Mouse (Mus musculus): ENCODE results near the gene Rtl6.

DNA sequence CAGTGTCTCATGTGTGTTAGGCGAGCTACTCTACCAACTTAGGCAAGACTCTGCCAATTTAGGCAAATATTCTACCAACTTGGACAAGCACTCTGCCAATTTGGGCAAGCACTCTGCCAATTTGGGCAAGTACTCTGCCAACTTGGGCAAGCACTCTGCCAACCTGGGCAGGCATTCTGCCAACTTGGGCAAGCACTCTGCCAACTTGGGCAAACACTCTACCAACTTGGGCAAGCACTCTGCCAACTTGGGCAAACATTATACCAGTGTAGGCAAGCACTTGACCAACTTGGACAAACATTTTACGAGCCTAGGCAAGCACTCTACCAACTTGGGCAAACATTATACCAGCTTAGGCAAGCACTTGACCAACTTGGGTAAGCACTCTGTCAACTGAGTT is 3.9 kb upstream of the Rtl6 start:
- TF ChIP-seq CTCF (IDR thresholded peaks at IDR 0.05; ENCODE audit: borderline replicate concordance, insufficient read depth, low read depth, low read length) (no peak), POLR2A (IDR thresholded peaks at IDR 0.05; ENCODE audit: borderline replicate concordance, insufficient read depth, low read length) (no peak)
